Mouse (Mus musculus): ENCODE results near the gene Zfp704. TPM values are rescaled to one million over a fixed set of nuclear protein-coding genes. Genes with fewer than 3 reads are reported as not detected.

Zfp704 gene
- under 0.01 TPM in 1 of 2 replicates, not detected in the other for total RNA-seq (2012; rRNA removed)
- polyA plus RNA-seq (2012; ENCODE audit: insufficient read depth in 1 of 2, insufficient read length in 2 of 2, low read depth in 1 of 2, low replicate concordance in 2 of 2, missing spikeins in 1 of 2), result not detected

DNA sequence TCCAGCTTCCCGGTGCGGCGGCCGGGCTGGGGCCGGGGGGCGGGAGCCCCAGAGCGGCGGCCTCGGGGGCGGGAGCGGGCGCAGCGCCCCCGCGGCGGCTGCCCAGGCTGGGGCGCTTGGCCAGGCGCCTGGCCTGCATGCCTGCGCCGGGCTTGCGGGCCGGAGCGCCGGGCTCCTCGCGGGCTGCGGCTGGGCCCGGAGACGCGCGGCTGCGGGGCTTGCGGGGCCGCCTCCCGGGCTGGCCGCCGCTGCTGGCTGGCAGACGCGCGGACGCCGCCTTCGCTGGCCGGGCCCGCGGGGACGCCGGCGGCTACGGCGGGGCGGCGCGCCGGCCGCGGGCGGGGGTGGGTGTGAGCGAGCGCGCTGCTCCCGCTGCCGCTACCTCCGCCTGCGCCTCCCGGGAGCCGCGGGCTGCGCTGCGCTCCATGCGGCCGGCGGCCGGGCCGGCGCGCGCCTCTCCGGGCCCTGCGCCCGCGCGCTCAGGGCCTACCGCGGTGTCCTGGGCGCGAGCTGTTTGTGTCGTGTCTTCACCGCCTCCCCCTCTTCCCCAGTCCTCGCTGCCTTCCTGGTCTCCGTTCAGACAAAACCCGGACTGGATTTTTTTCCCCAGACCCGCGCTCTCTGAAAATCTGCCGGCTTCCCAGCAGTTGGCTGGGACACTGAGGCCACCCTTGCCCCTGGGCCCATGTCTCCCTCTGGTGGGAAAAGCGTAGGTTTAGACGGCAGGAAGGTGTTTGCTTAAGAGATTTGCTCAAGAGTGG is at the start of gene Zfp704:
Gene Zfp704, minus strand, starts transcription at position 505 of the 761 bp plus-strand sequence.
- H3K27me3 ChIP-seq (ENCODE audit: control insufficient read depth in 1 of 2, insufficient read depth in 2 of 2, low read length in 2 of 2), result no peaks in the 10 kb centered on the region
- no peak for DNase-seq (ENCODE audit: low read depth, low spot score)
- H3K79me2 ChIP-seq (ENCODE audit: control insufficient read depth, insufficient read depth, low read length, poor library complexity), result no peaks in the 10 kb centered on the region
- no peaks in the 10 kb centered on the region for H3K36me3 ChIP-seq (ENCODE audit: control insufficient read depth in 1 of 2, insufficient read depth in 2 of 2, low read length in 2 of 2)
- no peak within 1 kb of the TSS for H3K9ac ChIP-seq (ENCODE audit: control insufficient read depth, low read depth, low read length, poor library complexity, severe bottlenecking)
- H3K4me1 ChIP-seq (ENCODE audit: control insufficient read depth in 1 of 2, insufficient read depth in 2 of 2, low read length in 2 of 2), result no peaks in the 10 kb centered on the region
- H3K27ac ChIP-seq (ENCODE audit: control insufficient read depth, low read depth, low read length), result no peak within 1 kb of the TSS
- TF ChIP-seq MAX (IDR thresholded peaks at IDR 0.05; ENCODE audit: low read length), result no peak
- TF ChIP-seq ELF1 (IDR thresholded peaks at IDR 0.05; ENCODE audit: low read depth, low read length), result no peak
- no peak for TF ChIP-seq CHD1 (IDR thresholded peaks at IDR 0.05; ENCODE audit: low read depth, low read length)
- TF ChIP-seq TCF12 (IDR thresholded peaks at IDR 0.05; ENCODE audit: low read depth, low read length), result no peak
- no peak for TF ChIP-seq JUND (IDR thresholded peaks at IDR 0.05; ENCODE audit: low read depth, low read length)
- no peak for TF ChIP-seq ZMIZ1 (IDR thresholded peaks at IDR 0.05; ENCODE audit: low read depth, low read length)
- no peak for TF ChIP-seq NRF1 (IDR thresholded peaks at IDR 0.05; ENCODE audit: insufficient read depth, low read depth, low read length, poor library complexity, severe bottlenecking)
- no peak for TF ChIP-seq POLR2A (IDR thresholded peaks at IDR 0.05; ENCODE audit: control insufficient read depth in 1 of 2, insufficient read depth in 1 of 2, low read depth in 1 of 2, low read length in 2 of 2, poor library complexity in 1 of 2)
- TF ChIP-seq TAL1 (IDR thresholded peaks at IDR 0.05; ENCODE audit: low read length), result no peak
- no peak for TF ChIP-seq E2F4 (IDR thresholded peaks at IDR 0.05; ENCODE audit: borderline replicate concordance, low read depth, low read length)
- TF ChIP-seq UBTF (IDR thresholded peaks at IDR 0.05; ENCODE audit: borderline replicate concordance, insufficient read depth, low read depth, low read length), result no peak
- TF ChIP-seq ZKSCAN1 (IDR thresholded peaks at IDR 0.05; ENCODE audit: low read depth, low read length), result no peak
- no peak for TF ChIP-seq MYC (IDR thresholded peaks at IDR 0.05; ENCODE audit: low read depth, low read length)
- TF ChIP-seq CHD2 (IDR thresholded peaks at IDR 0.05; ENCODE audit: low read length), result no peak
- no peak for TF ChIP-seq BHLHE40 (IDR thresholded peaks at IDR 0.05; ENCODE audit: borderline replicate concordance, low read depth, low read length)
- no peak for TF ChIP-seq MAFK (IDR thresholded peaks at IDR 0.05; ENCODE audit: borderline replicate concordance, low read depth, low read length)
- TF ChIP-seq KAT2A (conservative IDR thresholded peaks at IDR 0.05; ENCODE audit: low read depth, low read length), result no peak
- TF ChIP-seq USF1 (IDR thresholded peaks at IDR 0.05; ENCODE audit: low read depth, low read length), result no peak
- no peak for TF ChIP-seq EP300 (IDR thresholded peaks at IDR 0.05; ENCODE audit: low read depth in 1 of 2, low read length in 2 of 2)
- no peak for TF ChIP-seq RAD21 (IDR thresholded peaks at IDR 0.05; ENCODE audit: low read depth, low read length)
- H3K4me3 ChIP-seq (ENCODE audit: control insufficient read depth in 1 of 2, insufficient read depth in 1 of 2, low read depth in 2 of 2, low read length in 2 of 2), result no peak within 1 kb of the TSS
- no peaks in the 10 kb centered on the region for H3K9me3 ChIP-seq (replicated peaks; ENCODE audit: insufficient read depth, low read length)

Measured in MEL (cell line).